18 mouse cellular contexts compared by ENCODE assay signal in the genomic region with DNA sequence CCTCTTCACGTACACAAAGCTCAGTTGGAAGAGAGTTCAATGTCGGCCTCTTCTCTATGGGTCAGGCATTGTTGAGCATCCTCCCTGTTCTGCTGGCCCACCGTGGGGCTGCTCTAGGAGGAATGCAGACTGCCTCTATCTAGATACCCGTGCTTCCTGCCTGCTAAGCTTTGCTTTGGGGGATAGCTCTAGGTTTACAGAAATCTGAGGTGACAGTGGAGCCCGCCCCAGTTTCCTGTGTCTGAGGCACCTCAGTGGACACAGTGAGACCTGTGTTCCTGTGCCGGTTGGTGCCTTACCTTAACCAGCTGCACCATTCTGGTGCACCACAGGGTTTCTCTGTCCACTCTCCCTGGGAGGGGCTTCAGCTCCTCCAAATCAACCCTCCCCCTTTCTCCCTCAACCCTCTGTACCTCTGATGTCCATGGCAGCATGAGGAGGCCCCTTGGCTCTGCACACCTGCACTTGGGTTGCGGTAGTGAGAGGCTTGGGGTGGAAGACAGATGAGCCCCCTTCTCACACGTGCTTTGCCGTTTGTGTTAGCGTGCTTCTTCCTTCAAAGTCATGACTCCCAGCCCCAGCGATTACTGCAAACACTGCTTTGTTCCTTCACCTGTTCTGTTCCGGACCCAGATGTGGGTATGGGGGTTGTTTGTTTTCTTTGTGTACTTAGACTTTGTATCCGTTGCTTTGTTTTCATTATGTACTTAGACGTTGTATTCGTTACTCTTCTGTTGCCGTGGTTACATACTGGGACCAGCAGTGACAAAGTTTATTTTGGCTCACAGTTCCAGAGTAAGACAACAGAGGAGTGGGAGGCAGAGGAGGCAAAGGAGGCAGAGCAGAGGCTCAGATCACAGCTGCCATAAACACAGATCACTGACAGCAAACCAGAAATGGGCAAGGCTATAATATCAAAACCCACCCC.
A peak's percentile ranks its signal among the peaks of the same experiment; 100 is the strongest.
DNase-seq lines count a peak whose midpoint lies in the region; ATAC-seq lines count a peak whose summit lies in the region.
"Had no signal": no experiment of that assay in that cellular context is flagged by ENCODE, and none has a peak within 500 bp of the region (broad histone marks: within the 10 kb centered on the region; RNA-seq: fewer than 3 reads in every experiment).

No protein-coding gene starts in this region.

- 72% methylated on average over 16 of the region's 16 CpGs for WGBS in heart, embryonic 10.5 days
- 70% methylated on average over 16 of the region's 16 CpGs for WGBS in neural tube, embryonic 14.5 days
- WGBS in liver, embryonic 16.5 days (ENCODE audit: insufficient replicate concordance), result 62% methylated on average over 16 of the region's 16 CpGs
- WGBS in midbrain, embryonic 16.5 days, result 75% methylated on average over 16 of the region's 16 CpGs

- no peak overlapping the region for H3K4me2 ChIP-seq in neural tube, embryonic 14.5 days (ENCODE audit: low read depth, low read length)
- no peak overlapping the region for H3K4me2 ChIP-seq in liver, embryonic 16.5 days (ENCODE audit: low read depth, low read length)
- no peak overlapping the region for H3K4me2 ChIP-seq in midbrain, embryonic 16.5 days (ENCODE audit: low read length)
- H3K4me2 ChIP-seq: embryonic facial prominence, embryonic 13.5 days; forebrain, embryonic 15.5 days; heart, embryonic 11.5 days; hindbrain, embryonic 15.5 days; limb, embryonic 15.5 days had no signal

- H3K4me1 ChIP-seq in heart, embryonic 10.5 days, result 0 out of 2 replicates have a peak, but pooled peaks cover 3% of the 10 kb centered on the region
- H3K4me1 ChIP-seq in neural tube, embryonic 14.5 days (ENCODE audit: control insufficient read depth, insufficient read depth, low read length), result no peaks in the 10 kb centered on the region
- H3K4me1 ChIP-seq in liver, embryonic 16.5 days (ENCODE audit: control insufficient read depth, low read depth, low read length), result peaks cover 3% of the 10 kb centered on the region; the same call in 1 of the 2 replicates
- no peaks in the 10 kb centered on the region for H3K4me1 ChIP-seq in midbrain, embryonic 16.5 days (ENCODE audit: control insufficient read depth, insufficient read depth, low read length)
- H3K4me1 ChIP-seq: embryonic facial prominence, embryonic 13.5 days; forebrain, embryonic 15.5 days; limb, embryonic 15.5 days had no signal

- peaks cover 9% of the 10 kb centered on the region for H3K36me3 ChIP-seq in heart, embryonic 10.5 days
- H3K36me3 ChIP-seq in neural tube, embryonic 14.5 days (ENCODE audit: control insufficient read depth, insufficient read depth, low read length), result no peaks in the 10 kb centered on the region
- no peaks in the 10 kb centered on the region for H3K36me3 ChIP-seq in liver, embryonic 16.5 days (ENCODE audit: control insufficient read depth, insufficient read depth)
- H3K36me3 ChIP-seq in midbrain, embryonic 16.5 days (ENCODE audit: control insufficient read depth, insufficient read depth, low read length), result no peaks in the 10 kb centered on the region
- H3K36me3 ChIP-seq: hindbrain, embryonic 15.5 days had no signal

- H3K9me3 ChIP-seq in heart, embryonic 10.5 days, result no peaks in the 10 kb centered on the region
- H3K9me3 ChIP-seq in neural tube, embryonic 14.5 days (ENCODE audit: control insufficient read depth, low read length), result no peaks in the 10 kb centered on the region
- no peaks in the 10 kb centered on the region for H3K9me3 ChIP-seq in liver, embryonic 16.5 days (replicated peaks; ENCODE audit: control insufficient read depth, low read length)
- H3K9me3 ChIP-seq in midbrain, embryonic 16.5 days (replicated peaks; ENCODE audit: control insufficient read depth, low read length, poor library complexity, severe bottlenecking), result no peaks in the 10 kb centered on the region
- H3K9me3 ChIP-seq: embryonic facial prominence, embryonic 13.5 days; forebrain, embryonic 15.5 days; hindbrain, embryonic 15.5 days; limb, embryonic 15.5 days had no signal

- no peak overlapping the region for H3K9ac ChIP-seq in neural tube, embryonic 14.5 days (replicated peaks; ENCODE audit: low read depth, low read length)
- H3K9ac ChIP-seq in liver, embryonic 16.5 days (ENCODE audit: low read depth, low read length), result no peak overlapping the region
- H3K9ac ChIP-seq in midbrain, embryonic 16.5 days (ENCODE audit: low read depth, low read length), result no peak overlapping the region
- H3K9ac ChIP-seq: embryonic facial prominence, embryonic 13.5 days; forebrain, embryonic 15.5 days; hindbrain, embryonic 15.5 days; limb, embryonic 15.5 days had no signal

- no peak overlapping the region for H3K4me3 ChIP-seq in heart, embryonic 10.5 days
- H3K4me3 ChIP-seq in neural tube, embryonic 14.5 days (ENCODE audit: low read depth, low read length), result no peak overlapping the region
- 0 out of 2 replicates have a peak overlapping the region, but pooled peaks have one; percentile 13 for H3K4me3 ChIP-seq in liver, embryonic 16.5 days (ENCODE audit: low read depth, low read length)
- no peak overlapping the region for H3K4me3 ChIP-seq in midbrain, embryonic 16.5 days (ENCODE audit: low read depth, low read length)
- H3K4me3 ChIP-seq: embryonic facial prominence, embryonic 13.5 days; forebrain, embryonic 15.5 days; hindbrain, embryonic 15.5 days; limb, embryonic 15.5 days had no signal

- ATAC-seq in neural tube, embryonic 14.5 days (ENCODE audit: low read depth), result no peak
- peak; percentile 75 for ATAC-seq in liver, embryonic 16.5 days (ENCODE audit: low read depth)
- no peak for ATAC-seq in midbrain, embryonic 16.5 days
- ATAC-seq: activated CD4-positive, CD25-positive, alpha-beta regulatory T cell, adult 4 months; forebrain, embryonic 15.5 days had no signal

- no peak overlapping the region for H3K27ac ChIP-seq in heart, embryonic 10.5 days
- H3K27ac ChIP-seq in neural tube, embryonic 14.5 days (ENCODE audit: low read depth, low read length), result peak overlapping the region; percentile 44; the same call in 1 of the 2 replicates
- H3K27ac ChIP-seq in liver, embryonic 16.5 days (ENCODE audit: low read length), result no peak overlapping the region; the same call in 1 of the 2 replicates
- H3K27ac ChIP-seq in midbrain, embryonic 16.5 days (ENCODE audit: low read length), result no peak overlapping the region
- H3K27ac ChIP-seq: embryonic facial prominence, embryonic 13.5 days; forebrain, embryonic 15.5 days; hindbrain, embryonic 15.5 days; limb, embryonic 15.5 days; macrophage had no signal

- peak; percentile 71 for DNase-seq in heart, embryonic 10.5 days (ENCODE audit: low spot score)
- DNase-seq in heart, postnatal 4 days, result no peak
- DNase-seq in neural tube, embryonic 10.5 days (ENCODE audit: extremely low spot score, low spot score), result no peak
- peak; percentile 70 to 81 for DNase-seq in thymus, postnatal 36 days
- no peak for DNase-seq in gastrocnemius, postnatal 4 days (ENCODE audit: low spot score in 2 of 2)
- DNase-seq: cerebellum, adult 11 months; gastrocnemius, postnatal 10 days; kidney, adult 9 months had no signal

- H3K27me3 ChIP-seq in heart, embryonic 10.5 days (ENCODE audit: insufficient read depth, poor library complexity, severe bottlenecking), result no peaks in the 10 kb centered on the region
- H3K27me3 ChIP-seq in neural tube, embryonic 14.5 days (ENCODE audit: control insufficient read depth, insufficient read depth, low read length), result no peaks in the 10 kb centered on the region
- no peaks in the 10 kb centered on the region for H3K27me3 ChIP-seq in liver, embryonic 16.5 days (ENCODE audit: control insufficient read depth, insufficient read depth, low read depth, low read length)
- H3K27me3 ChIP-seq in midbrain, embryonic 16.5 days (ENCODE audit: control insufficient read depth, insufficient read depth, low read depth, low read length), result no peaks in the 10 kb centered on the region
- H3K27me3 ChIP-seq: embryonic facial prominence, embryonic 13.5 days; forebrain, embryonic 15.5 days; hindbrain, embryonic 15.5 days; limb, embryonic 15.5 days had no signal

Comparison
In these comparisons a context has a peak if more than half of its experiments do, and no peak if none do; other contexts are left out.
1. DNase-seq: peak in heart, embryonic 10.5 days (single experiment) and thymus, postnatal 36 days (2 of 2); none in heart, postnatal 4 days (single experiment), neural tube, embryonic 10.5 days (single experiment) and gastrocnemius, postnatal 4 days (0 of 2).